Mouse (Mus musculus): ENCODE data around the gene Max.

DNA sequence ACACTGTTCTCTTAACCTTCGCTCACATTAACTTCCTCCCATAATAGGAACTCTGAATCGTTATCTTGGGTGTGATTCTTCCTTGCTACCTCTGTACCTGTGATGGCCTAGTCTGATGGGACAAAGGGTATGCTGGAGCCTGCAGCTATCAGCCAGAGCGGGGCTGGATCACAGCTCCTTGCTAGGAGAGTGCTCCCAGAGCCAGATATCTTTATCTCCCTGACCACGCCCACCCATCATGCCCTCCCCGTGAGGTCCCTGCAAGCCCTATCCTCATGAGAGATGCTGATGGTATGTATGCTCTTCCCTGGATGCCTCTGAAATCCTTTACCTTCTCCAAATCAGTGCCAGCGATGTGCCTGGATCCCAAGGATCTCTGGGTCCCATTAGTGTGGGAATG, 31.8 kb downstream of the Max start:
- TF ChIP-seq ZNF384 (IDR thresholded peaks at IDR 0.05; ENCODE audit: low read depth, low read length) (no peak), ZC3H11A (IDR thresholded peaks at IDR 0.05; ENCODE audit: borderline replicate concordance, low read depth, low read length) (no peak), HCFC1 (IDR thresholded peaks at IDR 0.05; ENCODE audit: borderline replicate concordance, insufficient read depth, low read length) (no peak)
